Mouse (Mus musculus) adrenal gland, postnatal 10 days (tissue): Measurements from ENCODE around the gene Itpripl2. TPM values are rescaled to one million over a fixed set of nuclear protein-coding genes. Genes with fewer than 3 reads are reported as not detected.

Experiments used
- DNase-seq: peaks from one replicate; pipeline ENCODE4 v3.0.0; 2021; ENCODE audit warnings: mixed read lengths
- total RNA-seq, 2 experiments: library from RNA; stranded (reverse); gene quantifications; 2 replicates each; pipeline ENCODE4 v1.2.3; 2021

The Itpripl2 gene
- total RNA-seq, 2 experiments from 2014 or later: 19.0 to 21.2 TPM

DNA sequence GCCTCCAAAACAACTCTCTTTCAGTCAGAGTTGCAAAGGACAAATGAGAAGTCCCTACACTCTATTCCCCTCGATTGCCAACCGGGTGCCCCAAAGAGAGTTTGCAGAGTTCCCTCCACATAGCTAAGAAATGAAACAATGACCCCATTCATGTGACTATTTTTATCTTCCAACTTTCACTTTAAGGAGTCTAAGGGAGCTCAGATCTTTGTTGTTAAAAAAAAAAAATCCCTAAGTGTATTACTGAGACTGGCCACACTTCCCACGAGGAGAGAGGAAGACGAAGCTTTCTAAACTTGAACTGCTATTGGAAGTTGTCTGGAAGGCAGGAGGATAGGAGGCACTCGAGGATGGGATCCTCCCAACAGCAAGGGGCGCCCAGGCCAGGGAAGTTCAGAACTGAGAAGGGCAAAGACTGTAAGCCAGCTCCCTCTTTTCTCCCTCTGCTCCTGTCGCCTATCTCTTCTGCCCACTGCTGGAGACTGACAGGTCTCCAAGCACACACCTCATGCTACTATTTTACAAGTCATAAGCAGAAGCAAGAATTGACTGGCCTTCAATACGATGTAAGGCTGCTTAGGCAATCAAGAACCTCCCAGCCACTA, 3.6 kb downstream of the Itpripl2 start:
- no peak for DNase-seq

DNA sequence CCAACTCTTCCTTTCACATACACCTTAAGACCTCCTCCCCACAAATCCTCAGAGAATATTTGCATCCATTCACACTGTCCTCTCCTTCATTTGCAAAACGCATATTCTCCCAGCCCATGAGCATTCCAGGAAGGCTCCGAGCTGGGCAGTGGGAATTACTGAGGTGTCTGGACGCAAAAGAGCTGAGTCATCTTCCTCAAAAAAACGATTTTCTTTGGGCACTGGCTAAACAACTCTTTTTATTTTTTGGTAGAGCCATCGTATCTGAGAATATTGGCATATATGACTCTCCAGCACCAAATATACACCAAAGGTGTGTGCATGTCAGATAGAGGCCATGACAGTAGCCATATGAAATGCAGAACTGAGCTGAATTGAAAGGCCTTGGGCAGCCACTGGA, 4.9 kb downstream of the Itpripl2 start:
- DNase-seq: no peak

DNA sequence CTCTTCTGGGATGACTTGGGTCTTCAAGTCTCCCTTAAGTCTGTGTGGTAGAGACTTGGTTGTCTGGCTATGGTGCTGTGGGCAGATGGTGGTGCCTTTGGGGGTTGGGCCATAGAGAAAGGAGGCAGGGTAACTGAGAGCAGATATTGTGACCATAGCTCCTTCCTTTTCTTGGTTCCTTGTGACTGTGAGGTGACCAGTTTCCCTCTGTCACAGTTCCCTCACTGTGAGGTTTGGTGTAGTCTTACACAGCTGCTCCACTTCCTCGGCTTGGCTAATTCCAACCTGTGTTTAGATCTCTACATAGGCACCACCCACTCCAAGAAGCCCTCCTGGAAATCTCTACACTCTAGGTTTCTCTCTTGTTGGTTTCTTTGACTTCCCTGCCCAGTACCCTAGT, 7.8 kb downstream of the Itpripl2 start:
- DNase-seq: no peak

DNA sequence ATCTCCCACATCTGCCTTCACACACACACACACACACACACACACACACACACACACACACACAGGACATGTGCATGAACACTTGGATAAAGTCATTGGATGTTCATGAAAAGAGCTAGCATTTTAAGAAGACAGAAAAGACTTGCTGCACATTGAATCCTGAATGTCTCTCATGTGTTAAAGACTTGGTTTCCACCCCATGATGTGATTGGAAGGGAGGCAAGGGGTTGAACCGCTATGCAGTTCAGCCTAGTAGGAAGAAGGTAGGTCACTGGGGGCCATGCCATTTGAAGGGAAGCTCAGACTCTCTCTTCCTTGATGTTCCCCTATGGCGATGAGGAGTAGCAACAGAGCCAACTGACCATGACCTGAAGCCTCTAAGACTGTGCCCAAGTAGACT, 9.8 kb downstream of the Itpripl2 start:
- no peak for DNase-seq

DNA sequence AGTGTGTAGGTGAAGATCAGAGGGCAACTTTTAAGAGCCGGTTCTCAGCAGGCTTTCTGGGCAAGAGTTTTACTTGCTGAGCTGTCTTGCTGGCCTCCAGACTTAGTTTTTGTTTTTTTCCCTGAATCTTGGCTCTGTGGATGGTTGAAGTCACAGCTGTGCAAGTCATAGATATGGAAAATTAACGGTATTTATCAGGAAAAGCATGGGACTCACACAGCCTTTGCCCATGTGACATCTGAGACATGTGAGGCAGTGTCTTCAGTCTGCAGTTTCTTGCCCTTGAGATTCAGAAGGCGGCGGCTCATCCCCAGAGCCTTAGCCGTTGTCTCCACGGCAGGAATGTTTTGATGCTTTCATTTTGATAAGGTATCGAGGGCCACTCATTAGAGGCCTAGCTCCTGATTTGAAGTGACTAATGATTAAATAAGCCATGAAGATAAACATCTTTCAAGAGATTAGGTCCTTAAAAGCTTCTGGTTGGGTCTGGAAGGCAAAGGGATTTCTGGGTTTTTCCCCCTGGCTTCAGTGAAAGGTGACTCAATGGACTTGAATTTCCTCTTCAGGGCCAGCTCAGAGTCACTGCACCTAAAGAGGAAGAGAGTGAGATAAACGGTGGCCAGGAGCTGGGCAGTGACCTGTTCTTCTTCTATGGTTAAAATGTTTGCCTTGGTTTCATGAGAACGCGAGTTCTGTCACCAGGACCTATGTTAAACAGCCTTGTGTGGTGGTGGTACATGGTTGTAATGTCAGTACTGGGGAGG, 10.5 kb downstream of the Itpripl2 start:
- DNase-seq: no peak

DNA sequence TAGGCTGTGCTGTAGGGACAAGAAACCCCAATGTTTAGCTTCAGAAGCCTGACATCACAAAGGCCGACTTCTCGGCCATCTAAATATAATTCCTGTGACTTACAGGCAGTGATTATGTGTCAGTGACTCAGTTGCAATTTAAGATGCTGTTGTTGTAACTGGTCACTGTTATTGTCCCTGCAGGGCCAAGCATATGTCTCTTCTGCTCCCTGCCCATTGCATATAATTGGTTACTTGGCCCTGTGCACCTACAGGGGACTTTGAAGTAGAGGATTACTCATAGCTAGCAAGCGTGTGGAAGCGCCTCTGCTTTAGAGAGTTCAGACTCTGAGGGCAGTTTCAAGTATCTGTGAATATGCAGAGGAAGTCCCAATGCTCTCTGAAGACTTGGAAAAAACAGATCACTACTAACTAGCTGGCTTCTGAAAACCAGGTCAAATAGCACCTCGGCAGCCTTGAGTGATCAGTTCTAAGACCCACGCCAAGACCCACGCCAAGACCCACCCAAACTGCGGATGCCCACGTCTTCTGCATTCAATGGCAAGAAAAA, 11.5 kb downstream of the Itpripl2 start:
- no peak for DNase-seq

DNA sequence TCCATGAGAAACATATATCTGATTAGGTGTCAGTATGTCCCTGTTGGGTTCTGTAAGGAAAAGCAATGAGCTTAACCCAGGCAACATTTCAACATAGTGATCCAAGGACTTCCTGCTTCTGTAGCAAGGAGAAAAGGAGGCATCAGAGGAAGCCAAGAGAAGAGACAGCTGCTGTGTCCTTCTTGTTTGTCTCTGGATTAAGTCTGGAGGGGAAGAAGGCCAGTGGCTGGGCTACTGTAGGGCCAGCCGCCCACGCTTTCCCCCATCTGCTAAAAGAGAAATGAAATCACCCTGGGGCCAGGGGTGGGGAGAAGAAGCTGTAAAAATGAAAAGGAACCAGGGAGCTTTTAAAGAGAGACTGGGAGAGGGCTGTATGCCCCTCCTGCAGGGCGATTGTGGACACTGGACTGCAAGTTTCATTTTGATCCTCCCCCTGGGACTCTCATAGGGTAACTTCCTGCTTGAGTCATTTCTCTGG, 12.9 kb downstream of the Itpripl2 start:
- peak; percentile 16 for DNase-seq

DNA sequence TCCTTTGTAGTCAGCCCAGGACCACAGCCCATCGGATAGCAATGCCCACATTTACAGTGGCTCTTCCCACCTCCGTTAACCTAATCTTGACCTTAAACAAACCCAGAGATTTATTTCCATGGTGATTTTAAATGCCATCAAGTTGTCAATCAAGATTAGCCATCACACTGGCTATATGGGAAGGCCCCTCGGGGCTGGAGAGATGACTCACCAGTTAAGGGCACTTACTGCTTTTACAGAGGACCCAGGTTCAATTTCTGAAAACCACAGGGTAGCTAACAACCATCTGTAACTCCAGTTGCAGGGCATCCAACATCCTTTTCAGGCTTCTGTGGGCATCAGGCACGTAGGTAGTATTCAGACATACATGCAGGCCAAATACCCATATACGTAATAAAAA, 15.3 kb downstream of the Itpripl2 start:
- DNase-seq: no peak

DNA sequence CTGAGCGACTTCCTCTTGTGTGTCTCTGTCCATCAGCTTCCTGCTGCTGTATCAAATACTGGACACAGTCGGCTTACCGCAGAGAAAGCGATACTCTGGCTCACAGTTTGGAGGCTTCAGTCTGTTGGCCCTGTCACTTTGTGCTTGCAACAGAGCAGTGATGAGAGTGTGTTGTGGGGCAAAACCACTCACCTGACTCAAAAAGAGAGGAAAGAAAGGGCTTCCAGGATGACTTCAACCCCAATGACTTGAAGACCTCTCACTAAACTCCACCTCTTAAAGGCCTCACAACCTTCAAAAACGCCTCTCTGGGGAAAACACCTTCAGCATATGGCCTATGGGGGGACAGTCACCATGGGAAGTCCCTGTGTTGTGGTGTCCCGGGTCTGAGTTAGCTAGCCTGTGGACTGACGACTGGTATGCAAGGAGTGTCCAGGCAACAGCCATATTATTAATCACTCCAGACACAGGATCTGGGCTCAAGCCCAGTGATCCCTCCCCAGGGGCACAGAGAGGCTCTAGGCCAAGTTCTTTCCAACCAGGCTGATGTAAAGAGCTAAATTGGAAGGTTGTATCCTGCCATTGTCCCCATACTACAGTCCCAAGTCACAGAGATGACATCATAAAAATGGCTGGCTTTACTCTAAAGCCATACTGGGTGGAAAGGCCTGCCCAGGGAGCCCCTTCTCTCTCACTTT, 16.6 kb downstream of the Itpripl2 start:
- DNase-seq: peak; percentile 76

DNA sequence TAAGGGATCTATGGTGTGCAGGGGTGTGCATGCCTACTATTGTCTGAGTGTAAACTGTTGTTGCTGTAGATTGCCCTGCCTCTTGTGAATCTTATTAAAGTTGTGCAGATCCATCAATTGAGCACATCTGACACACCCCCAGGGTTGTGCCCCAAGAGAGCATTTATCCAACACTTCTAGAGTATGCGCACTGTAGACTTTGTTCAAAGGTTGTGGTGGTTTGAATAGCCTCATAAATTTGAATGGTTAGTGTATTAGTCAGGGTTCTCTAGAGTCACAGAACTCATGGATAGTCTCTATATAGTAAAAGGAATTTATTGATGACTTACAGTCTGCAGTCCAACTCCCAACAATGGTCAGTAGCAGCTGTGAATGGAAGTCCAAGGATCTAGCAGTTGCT, 18.9 kb downstream of the Itpripl2 start:
- no peak for DNase-seq

DNA sequence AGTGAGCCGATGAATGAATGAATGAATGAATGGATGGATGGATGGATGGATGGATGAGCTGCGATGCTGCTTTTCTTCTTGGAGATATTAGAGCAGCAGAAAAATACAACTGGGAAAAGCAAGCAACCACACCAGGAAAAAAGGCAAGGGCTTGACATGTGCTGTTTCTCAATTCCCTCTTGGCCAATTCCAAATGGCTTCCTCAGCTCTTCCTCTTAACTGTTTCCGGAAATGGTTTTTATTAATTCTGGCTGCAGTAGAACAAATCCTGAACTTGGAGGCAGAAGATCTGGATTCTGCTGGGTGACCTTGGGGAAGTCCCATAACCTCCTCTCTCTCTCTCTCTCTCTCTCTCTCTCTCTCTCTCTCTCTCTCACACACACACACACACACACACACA, 23.7 kb downstream of the Itpripl2 start:
- no peak for DNase-seq

DNA sequence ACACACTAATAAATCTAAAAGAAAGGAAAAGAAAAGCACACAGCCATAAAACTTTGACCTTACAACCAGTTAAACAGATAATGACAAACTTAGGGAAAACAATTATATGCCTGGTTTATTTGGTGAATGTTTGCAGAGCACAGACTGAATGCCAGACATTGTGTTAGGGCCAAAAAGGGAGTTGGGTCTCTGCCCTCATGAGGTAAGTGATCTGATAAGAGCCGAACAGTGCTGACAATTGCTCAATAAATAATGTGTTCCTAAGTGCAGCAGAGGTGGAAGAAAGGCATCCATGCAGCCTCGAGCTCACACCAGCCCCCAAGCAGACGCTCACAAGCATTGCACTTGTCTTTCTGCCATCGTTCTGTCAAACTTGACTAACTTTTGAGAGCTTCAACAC, 27.3 kb downstream of the Itpripl2 start:
- no peak for DNase-seq

DNA sequence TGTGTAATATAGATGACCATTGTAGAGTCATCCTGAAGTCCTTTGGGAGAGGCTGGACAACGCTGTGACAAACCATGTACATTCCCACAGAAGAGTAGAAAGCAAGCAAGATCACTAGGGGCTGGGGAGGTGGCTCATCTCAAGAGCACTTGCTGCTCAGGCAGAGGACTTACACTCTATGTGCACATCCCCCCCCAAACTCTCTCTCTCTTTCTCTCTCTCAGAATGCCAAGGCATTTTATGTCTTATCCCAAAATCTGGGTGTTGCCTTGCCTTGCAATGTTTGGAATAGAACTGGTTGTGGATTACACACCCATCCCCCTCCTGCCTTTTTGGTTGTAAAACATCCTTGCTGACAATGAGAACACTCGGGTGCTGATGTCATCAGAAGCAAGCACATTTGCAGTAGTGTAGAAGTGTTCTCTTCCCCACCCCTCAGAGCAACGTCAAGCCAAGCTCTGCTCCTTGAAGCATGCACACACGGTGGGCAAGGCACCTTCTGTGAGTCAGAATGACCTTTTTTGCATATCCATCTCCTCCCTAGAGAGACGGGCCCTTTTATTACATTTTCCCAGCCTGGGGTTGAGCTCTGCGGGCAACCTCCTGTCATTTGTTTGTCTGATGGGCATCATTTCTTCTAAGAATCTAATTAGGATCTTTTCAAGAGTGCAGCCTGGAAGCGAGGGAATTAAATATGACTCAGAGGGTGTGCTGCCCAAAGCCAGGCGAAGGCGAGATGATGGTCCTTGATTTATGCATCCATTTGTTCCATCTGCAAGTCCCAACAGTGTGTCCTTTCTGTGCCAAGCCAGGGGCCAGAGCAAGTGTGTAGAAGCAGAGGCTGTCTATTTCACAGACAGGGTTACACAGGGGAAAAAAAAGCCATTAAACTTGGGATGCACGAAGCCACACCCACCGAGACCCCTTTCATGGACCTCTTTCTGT, 28.7 kb downstream of the Itpripl2 start:
- DNase-seq: no peak

DNA sequence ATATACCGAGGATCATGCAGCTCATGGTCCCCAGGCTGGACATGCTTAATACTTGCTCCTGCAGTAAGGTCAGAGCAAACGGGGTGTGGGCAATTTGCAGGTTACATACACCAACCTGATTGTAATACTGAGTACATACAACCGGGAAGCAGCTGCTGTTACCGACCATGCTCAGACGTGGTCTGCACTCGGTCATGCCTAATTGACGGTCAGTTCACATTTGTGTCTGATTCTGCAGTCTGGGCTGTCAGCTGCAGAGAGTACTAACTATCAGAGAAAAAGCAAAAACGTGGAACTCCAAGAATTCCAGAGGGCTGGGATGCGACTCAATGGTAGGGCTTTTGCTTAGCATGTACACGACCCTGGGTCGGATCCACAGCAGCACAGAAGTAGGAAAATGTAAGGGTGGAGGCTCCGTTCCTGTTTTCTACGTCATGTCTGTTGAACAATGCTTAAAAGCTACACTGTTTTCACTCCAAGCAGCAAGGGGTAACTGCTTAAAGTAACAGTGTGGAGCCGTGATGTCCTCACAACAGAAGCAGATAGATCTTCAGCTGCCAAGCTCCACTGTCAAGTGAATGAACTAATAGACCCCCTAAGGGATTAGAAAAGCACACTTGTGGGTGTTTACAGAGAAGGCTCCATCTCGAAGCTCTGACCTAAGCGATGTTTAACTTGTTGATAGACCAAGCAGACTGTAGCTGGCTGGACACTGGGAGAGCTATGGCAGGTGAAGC, 30.2 kb downstream of the Itpripl2 start:
- no peak for DNase-seq

DNA sequence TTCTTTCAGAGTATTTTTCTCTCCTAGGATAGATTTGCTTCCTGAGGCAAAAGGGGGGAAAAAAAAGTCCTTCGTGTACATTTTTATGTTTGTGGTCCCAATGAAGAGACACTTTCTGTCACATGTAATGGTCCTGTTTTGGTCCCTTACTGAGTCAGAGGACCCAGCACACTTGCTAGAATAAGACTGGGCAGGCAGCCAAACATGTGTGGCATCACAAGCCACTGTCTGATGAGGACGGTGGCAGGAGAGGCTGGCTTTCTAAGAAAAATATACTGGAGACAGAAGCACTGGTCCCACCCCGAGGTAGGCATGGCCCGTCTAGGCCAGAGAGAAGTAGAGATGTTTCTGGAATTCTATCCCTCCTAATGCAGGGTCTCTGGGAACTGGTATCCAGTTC, 38.1 kb downstream of the Itpripl2 start:
- no peak for DNase-seq

DNA sequence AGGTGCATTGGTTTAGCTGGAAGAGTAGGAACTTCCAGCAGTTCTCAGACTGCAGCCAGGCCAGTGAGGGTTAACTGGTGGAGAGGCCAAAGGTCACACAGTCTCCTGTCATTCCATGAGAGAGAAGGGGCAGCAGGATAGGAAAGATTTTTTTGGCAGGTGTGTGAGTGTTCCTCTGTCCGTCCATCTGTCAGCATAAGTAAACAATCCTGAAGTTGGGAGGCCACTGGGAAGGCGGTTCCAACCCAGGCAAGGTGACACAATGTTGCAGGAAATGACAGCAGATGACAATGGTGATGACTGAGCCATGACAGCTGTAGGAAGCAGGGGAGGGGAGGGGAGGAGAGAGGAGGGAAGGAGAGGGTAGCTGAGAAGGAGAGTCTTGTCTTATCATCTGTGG, 38.8 kb downstream of the Itpripl2 start:
- no peak for DNase-seq

DNA sequence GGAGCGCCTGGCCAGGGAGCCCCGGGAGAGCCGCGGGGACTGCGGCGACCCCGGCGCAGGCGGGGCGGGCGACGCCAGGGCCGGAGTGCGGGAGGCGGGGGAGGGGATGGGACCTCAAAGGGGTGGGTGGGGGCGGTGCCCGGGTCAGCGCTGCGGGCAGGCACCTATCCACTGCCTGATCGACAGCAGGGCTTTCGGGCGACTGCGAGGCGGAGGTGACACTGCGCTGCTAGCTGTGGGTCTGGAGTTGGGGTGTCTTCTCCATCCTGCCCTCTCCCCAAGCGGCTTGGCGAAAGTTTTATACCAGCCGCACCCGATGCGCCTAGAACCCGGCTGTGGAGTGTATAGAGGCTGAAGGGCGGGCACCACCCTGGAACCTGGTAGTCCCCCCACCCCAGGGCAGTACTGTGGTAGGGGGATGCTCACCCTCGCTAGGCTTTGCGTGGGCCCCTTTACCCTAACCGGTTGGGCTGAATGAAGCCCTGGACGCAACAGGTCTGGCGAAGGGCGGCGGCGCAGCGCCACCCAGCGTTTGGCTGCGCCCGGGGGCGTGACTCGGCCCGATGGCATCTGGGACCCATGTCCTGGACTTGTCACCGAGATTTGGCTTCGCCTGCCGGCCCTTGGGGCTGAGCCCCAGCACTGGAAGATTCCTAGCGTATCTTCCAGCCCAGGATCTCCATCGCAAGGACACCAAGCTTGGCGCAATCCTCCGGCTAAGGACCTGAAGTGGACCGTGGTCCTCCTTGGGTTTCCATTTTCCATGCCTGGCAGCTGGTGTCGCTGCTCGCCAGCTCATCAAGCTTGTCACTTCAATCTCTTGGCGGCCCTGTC, 43.4 kb downstream of the Itpripl2 start, which contains the start of gene Syt17:
Syt17 (minus strand) TSS at position 89 of the 834 bp plus-strand sequence.
- DNase-seq: peak; percentile 83

DNA sequence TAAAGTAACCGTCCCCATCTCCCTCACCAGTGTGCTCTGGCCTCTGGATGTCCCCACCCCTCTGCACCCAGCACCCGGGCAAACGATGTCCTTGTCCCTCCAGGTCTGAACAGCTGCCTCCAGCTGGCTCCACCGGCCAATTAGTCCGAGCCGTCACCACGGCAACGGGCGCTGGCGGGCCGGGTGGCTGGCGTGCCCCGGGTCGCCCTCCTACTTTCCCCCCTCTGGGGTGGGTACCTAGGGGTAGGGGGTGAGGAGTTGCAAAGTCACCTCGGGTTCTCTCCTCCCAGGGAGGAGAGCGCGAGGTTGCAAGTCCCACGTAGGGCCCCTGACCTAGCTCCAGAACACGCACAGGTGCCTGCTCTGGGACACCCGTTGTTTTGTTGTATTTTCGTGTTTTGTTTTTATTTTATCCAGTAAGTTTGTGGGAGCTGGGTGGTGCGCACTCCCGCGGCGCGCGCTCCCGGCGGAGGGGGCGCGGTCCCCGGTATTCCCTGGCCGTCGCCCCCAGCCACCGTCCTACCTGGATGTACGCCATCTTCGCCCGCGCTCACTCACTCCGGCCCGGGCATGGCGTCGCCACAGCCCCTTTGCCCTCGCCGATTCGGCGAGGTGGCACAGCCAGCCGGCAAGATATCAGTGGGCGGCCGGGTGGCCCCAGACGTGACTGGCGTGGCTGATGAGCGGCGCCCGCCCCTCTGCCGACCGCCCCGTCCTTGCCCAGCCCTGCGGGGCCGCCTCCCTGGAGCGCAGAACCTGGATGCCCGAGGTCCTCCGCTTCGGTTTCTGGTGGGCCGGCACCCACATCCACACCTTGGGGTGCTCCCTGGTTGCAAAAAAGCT, 44.3 kb downstream of the Itpripl2 start:
- peak; percentile 60 for DNase-seq

DNA sequence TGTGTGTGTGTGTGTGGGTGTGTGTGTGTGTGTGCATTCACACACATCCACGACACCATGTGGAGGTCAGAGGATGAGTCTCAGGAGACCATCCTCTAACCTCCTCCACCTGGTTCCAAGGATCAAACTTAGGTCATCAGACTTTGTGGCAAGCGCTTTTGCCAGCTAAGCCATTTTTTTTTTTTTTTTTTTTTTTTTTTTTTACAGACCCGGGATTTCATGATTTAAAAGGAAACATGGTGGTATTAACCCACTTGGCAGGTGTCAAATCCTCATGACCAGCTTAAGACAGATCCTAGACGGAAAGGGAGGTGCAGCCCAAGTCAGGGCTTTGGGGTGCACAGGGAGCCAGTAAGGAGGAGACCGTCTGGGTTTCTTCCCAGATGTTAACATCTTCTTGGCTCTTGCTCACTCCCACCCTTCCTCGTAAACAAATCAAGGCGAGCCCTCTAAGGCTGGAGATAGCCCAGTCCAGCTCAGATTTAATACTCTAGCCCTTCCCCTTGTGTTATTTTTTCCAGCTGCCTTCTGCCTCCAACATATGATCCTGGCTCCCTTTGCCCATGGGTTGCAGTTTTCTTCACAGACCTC, 47.8 kb downstream of the Itpripl2 start:
- DNase-seq: no peak
